Mouse (Mus musculus): ENCODE data around the gene Pank4. TPM values are rescaled to one million over a fixed set of nuclear protein-coding genes. Genes with fewer than 3 reads are reported as not detected.

Pank4 gene
- polyA plus RNA-seq, 1 experiment: 21.0 TPM

DNA sequence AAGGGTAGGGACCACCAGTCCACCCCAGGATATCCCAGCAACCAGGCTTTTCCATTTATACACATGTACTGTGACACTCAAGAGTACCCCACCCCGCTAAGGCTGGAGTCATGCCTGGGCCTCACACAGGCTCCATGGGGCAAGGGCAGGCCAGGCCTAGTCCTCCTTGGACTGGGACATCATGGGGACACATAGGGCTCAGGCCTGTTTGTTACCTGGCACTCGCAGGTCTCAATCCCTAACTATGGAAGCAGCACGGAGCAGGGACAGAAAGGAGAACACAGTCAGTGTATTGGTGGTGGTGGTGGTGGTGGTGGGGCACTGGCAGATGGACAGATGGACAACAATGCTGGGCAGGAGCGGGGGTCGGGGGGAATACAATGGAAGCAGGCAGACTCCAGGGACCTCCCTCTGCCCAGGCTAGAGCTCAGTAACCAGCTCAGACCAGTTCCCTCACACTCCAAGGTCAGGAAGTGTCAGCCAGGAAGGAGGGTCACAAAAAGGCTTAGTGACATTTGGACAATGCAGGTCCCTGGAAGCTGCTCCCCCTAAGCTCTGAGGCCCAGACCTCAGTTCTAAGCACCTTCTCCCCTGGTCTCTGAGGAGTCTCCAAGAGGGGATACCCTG is 21.3 kb downstream of the Pank4 start:
- Histone ChIP-seq H3K79me2 (ENCODE audit: control insufficient read depth, insufficient read depth) (no peaks in the 10 kb centered on the region), H3K4me3 (no peak overlapping the region), H3K36me3 (ENCODE audit: control insufficient read depth, insufficient read depth) (no peaks in the 10 kb centered on the region), H3ac (ENCODE audit: control insufficient read depth, insufficient read length) (no peak overlapping the region), H3K27me3 (ENCODE audit: control insufficient read depth, insufficient read depth, insufficient read length) (peaks cover 46% of the 10 kb centered on the region), H3K4me2 (ENCODE audit: low read depth) (no peak overlapping the region)
- no peak for TF ChIP-seq POLR2AphosphoS2 (IDR thresholded peaks at IDR 0.05; ENCODE audit: insufficient read length, low read depth)
- no peak for TF ChIP-seq REST (IDR thresholded peaks at IDR 0.05; ENCODE audit: insufficient read depth, insufficient read length)
- TF ChIP-seq MAX (IDR thresholded peaks at IDR 0.05; ENCODE audit: low read depth): no peak
- no peak for TF ChIP-seq TCF3 (IDR thresholded peaks at IDR 0.05; ENCODE audit: insufficient read length, low read depth)
- no peak for TF ChIP-seq USF1 (IDR thresholded peaks at IDR 0.05; ENCODE audit: low read depth)
- no peak for TF ChIP-seq E2F4 (IDR thresholded peaks at IDR 0.05; ENCODE audit: insufficient read depth)
- TF ChIP-seq MYOD1 (IDR thresholded peaks at IDR 0.05; ENCODE audit: control insufficient read depth in 1 of 3, insufficient read length in 2 of 3, low read depth in 2 of 3): no peak
- no peak for TF ChIP-seq CEBPB (IDR thresholded peaks at IDR 0.05; ENCODE audit: insufficient read depth, poor library complexity, severe bottlenecking)
- no peak for TF ChIP-seq SRF (IDR thresholded peaks at IDR 0.05; ENCODE audit: control insufficient read depth, insufficient read length, low read depth)
- no peak for TF ChIP-seq POLR2A (IDR thresholded peaks at IDR 0.05; ENCODE audit: insufficient read length, low read depth)
- no peak for TF ChIP-seq TCF12 (IDR thresholded peaks at IDR 0.05; ENCODE audit: insufficient read depth, poor library complexity, severe bottlenecking)
- no peak for TF ChIP-seq MYOG (IDR thresholded peaks at IDR 0.05; ENCODE audit: control insufficient read depth in 1 of 3, insufficient read depth in 1 of 3, insufficient read length in 2 of 3, low read depth in 2 of 3)

DNA sequence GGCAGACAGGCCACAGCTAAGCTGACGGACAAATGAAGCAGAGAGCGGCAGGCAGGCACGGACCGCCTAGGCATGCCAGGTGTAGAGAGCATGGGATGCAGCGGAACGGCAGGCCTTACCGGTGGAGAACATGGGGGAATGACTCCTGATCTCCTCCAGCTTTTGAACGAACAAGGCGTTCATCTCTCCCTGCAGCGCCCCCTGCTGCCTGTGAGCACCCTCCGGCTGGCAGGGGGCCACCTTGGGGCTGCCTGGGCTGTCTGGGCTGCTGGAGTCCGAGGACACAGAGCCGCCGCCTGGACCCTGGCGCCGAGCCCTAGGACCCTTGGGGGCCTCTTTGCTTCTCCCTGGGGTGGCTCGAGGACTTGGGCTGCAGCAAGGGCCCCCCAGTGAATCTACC is 22.2 kb downstream of the Pank4 start:
- Histone ChIP-seq H3K27me3 (ENCODE audit: control insufficient read depth, insufficient read depth, insufficient read length) (peaks cover 54% of the 10 kb centered on the region), H3K4me2 (ENCODE audit: low read depth) (no peak overlapping the region), H3K79me2 (ENCODE audit: control insufficient read depth, insufficient read depth) (no peaks in the 10 kb centered on the region), H3K4me3 (no peak overlapping the region), H3K36me3 (ENCODE audit: control insufficient read depth, insufficient read depth) (no peaks in the 10 kb centered on the region), H3ac (ENCODE audit: control insufficient read depth, insufficient read length) (no peak overlapping the region)
- TF ChIP-seq MYOD1 (IDR thresholded peaks at IDR 0.05; ENCODE audit: control insufficient read depth in 1 of 3, insufficient read length in 2 of 3, low read depth in 2 of 3) (no peak), CEBPB (IDR thresholded peaks at IDR 0.05; ENCODE audit: insufficient read depth, poor library complexity, severe bottlenecking) (no peak), TCF12 (IDR thresholded peaks at IDR 0.05; ENCODE audit: insufficient read depth, poor library complexity, severe bottlenecking) (no peak), USF1 (IDR thresholded peaks at IDR 0.05; ENCODE audit: low read depth) (no peak), MYOG (IDR thresholded peaks at IDR 0.05; ENCODE audit: control insufficient read depth in 1 of 3, insufficient read depth in 1 of 3, insufficient read length in 2 of 3, low read depth in 2 of 3) (no peak), SRF (IDR thresholded peaks at IDR 0.05; ENCODE audit: control insufficient read depth, insufficient read length, low read depth) (no peak), POLR2AphosphoS2 (IDR thresholded peaks at IDR 0.05; ENCODE audit: insufficient read length, low read depth) (no peak), TCF3 (IDR thresholded peaks at IDR 0.05; ENCODE audit: insufficient read length, low read depth) (no peak), REST (IDR thresholded peaks at IDR 0.05; ENCODE audit: insufficient read depth, insufficient read length) (no peak), E2F4 (IDR thresholded peaks at IDR 0.05; ENCODE audit: insufficient read depth) (no peak), POLR2A (IDR thresholded peaks at IDR 0.05; ENCODE audit: insufficient read length, low read depth) (no peak), MAX (IDR thresholded peaks at IDR 0.05; ENCODE audit: low read depth) (no peak)

DNA sequence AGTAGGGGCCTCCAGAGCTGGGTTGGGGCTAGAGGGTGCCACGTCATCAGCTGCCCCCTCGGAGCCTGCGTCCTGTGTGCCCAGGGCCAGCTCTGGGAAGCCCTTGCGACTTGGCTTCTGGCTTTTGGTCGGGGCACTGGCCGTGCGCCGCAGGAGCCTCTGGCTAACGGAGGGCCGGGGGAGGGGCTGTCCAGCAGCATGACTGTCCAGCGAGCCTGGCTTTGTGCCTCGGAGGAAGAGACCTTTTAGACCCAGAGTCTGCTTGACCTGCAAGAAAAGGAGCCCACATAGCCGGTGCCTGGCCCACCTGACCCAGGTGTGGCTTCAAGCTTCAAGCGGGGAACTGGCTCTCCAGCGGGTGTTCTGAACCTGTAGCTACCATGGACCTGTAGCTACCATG is 22.8 kb downstream of the Pank4 start:
- peaks cover 58% of the 10 kb centered on the region for H3K27me3 ChIP-seq (ENCODE audit: control insufficient read depth, insufficient read depth, insufficient read length)
- H3K4me3 ChIP-seq: no peak overlapping the region
- no peak for TF ChIP-seq MAX (IDR thresholded peaks at IDR 0.05; ENCODE audit: low read depth)
- TF ChIP-seq POLR2AphosphoS2 (IDR thresholded peaks at IDR 0.05; ENCODE audit: insufficient read length, low read depth): no peak
- TF ChIP-seq CEBPB (IDR thresholded peaks at IDR 0.05; ENCODE audit: insufficient read depth, poor library complexity, severe bottlenecking): no peak
- no peak for TF ChIP-seq USF1 (IDR thresholded peaks at IDR 0.05; ENCODE audit: low read depth)
- no peak for TF ChIP-seq TCF12 (IDR thresholded peaks at IDR 0.05; ENCODE audit: insufficient read depth, poor library complexity, severe bottlenecking)
- no peak for TF ChIP-seq MYOD1 (IDR thresholded peaks at IDR 0.05; ENCODE audit: control insufficient read depth in 1 of 3, insufficient read length in 2 of 3, low read depth in 2 of 3)
- no peak for TF ChIP-seq E2F4 (IDR thresholded peaks at IDR 0.05; ENCODE audit: insufficient read depth)
- no peak for TF ChIP-seq SRF (IDR thresholded peaks at IDR 0.05; ENCODE audit: control insufficient read depth, insufficient read length, low read depth)
- TF ChIP-seq REST (IDR thresholded peaks at IDR 0.05; ENCODE audit: insufficient read depth, insufficient read length): no peak
- TF ChIP-seq POLR2A (IDR thresholded peaks at IDR 0.05; ENCODE audit: insufficient read length, low read depth): no peak
- no peak for TF ChIP-seq MYOG (IDR thresholded peaks at IDR 0.05; ENCODE audit: control insufficient read depth in 1 of 3, insufficient read depth in 1 of 3, insufficient read length in 2 of 3, low read depth in 2 of 3)
- TF ChIP-seq TCF3 (IDR thresholded peaks at IDR 0.05; ENCODE audit: insufficient read length, low read depth): no peak
- H3ac ChIP-seq (ENCODE audit: control insufficient read depth, insufficient read length): no peak overlapping the region
- H3K79me2 ChIP-seq (ENCODE audit: control insufficient read depth, insufficient read depth): no peaks in the 10 kb centered on the region
- H3K36me3 ChIP-seq (ENCODE audit: control insufficient read depth, insufficient read depth): no peaks in the 10 kb centered on the region
- H3K4me2 ChIP-seq (ENCODE audit: low read depth): no peak overlapping the region

DNA sequence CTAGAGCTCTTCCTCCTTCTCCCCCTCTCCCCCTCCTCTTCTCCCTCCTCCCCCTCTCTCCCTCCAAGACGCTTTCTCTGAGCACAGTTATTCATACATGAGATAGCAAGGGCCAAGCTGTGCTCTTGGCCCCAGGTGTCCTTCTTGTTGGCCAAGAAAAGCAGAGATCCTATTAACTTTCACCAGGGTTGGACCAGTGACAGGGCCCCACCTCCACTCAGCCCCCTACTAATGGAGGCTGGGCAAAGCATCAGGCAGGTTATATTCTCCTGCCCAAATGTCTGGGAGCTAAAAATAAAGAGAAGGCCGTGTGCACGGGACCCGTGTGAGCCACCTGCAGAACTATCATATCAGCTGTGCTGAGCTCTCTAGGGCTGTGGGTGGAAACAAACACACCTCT is 31.0 kb downstream of the Pank4 start:
- Histone ChIP-seq H3K36me3 (ENCODE audit: control insufficient read depth, insufficient read depth) (no peaks in the 10 kb centered on the region), H3ac (ENCODE audit: control insufficient read depth, insufficient read length) (no peak overlapping the region), H3K79me2 (ENCODE audit: control insufficient read depth, insufficient read depth) (no peaks in the 10 kb centered on the region), H3K4me2 (ENCODE audit: low read depth) (no peak overlapping the region), H3K4me3 (no peak overlapping the region), H3K27me3 (ENCODE audit: control insufficient read depth, insufficient read depth, insufficient read length) (peaks cover 85% of the 10 kb centered on the region)
- no peak for TF ChIP-seq E2F4 (IDR thresholded peaks at IDR 0.05; ENCODE audit: insufficient read depth)
